Mouse (Mus musculus): ENCODE data around the gene Ddah1. TPM values are rescaled to one million over a fixed set of nuclear protein-coding genes. Genes with fewer than 3 reads are reported as not detected.
A peak's percentile ranks its signal among the peaks of the same experiment; 100 is the strongest.

Gene Ddah1
- polyA plus RNA-seq, 1 experiment from 2014 or later: 40.5 TPM

- 57% methylated on average over 5 of the region's 5 CpGs for WGBS
- Histone ChIP-seq H3K27ac (ENCODE audit: low read length) (0 out of 2 replicates have a peak overlapping the region, but pooled peaks have one; percentile 45), H3K9me3 (ENCODE audit: control insufficient read depth, low read length) (no peaks in the 10 kb centered on the region), H3K27me3 (replicated peaks; ENCODE audit: control insufficient read depth, insufficient read depth, low read length) (no peaks in the 10 kb centered on the region), H3K4me2 (ENCODE audit: low read depth, low read length) (no peak overlapping the region), H3K4me1 (ENCODE audit: control insufficient read depth, insufficient read depth, low read length) (peaks cover 24% of the 10 kb centered on the region), H3K36me3 (ENCODE audit: control insufficient read depth, insufficient read depth, low read length) (no peaks in the 10 kb centered on the region), H3K4me3 (ENCODE audit: low read length) (no peak overlapping the region), H3K9ac (ENCODE audit: low read depth, low read length) (no peak overlapping the region)
- ATAC-seq: peak; percentile 76
These were observed 17.4 kb downstream of the Ddah1 start for GRCm38 (mm10) chr3:145775862-145776261.

- Histone ChIP-seq H3K36me3 (ENCODE audit: control insufficient read depth, insufficient read depth, low read length) (no peaks in the 10 kb centered on the region), H3K4me2 (ENCODE audit: low read depth, low read length) (no peak overlapping the region), H3K4me1 (ENCODE audit: control insufficient read depth, insufficient read depth, low read length) (peaks cover 31% of the 10 kb centered on the region), H3K9ac (ENCODE audit: low read depth, low read length) (no peak overlapping the region), H3K27me3 (replicated peaks; ENCODE audit: control insufficient read depth, insufficient read depth, low read length) (no peaks in the 10 kb centered on the region), H3K9me3 (ENCODE audit: control insufficient read depth, low read length) (no peaks in the 10 kb centered on the region), H3K27ac (ENCODE audit: low read length) (no peak overlapping the region), H3K4me3 (ENCODE audit: low read length) (no peak overlapping the region)
- no peak for ATAC-seq
- 90% methylated on average over 15 of the region's 15 CpGs for WGBS
These were observed 18.5 kb downstream of the Ddah1 start for GRCm38 (mm10) chr3:145777006-145777405.

- ATAC-seq: no peak
- no peaks in the 10 kb centered on the region for H3K9me3 ChIP-seq (ENCODE audit: control insufficient read depth, low read length)
These were observed 20.0 kb downstream of the Ddah1 start for GRCm38 (mm10) chr3:145778406-145778922.

DNA sequence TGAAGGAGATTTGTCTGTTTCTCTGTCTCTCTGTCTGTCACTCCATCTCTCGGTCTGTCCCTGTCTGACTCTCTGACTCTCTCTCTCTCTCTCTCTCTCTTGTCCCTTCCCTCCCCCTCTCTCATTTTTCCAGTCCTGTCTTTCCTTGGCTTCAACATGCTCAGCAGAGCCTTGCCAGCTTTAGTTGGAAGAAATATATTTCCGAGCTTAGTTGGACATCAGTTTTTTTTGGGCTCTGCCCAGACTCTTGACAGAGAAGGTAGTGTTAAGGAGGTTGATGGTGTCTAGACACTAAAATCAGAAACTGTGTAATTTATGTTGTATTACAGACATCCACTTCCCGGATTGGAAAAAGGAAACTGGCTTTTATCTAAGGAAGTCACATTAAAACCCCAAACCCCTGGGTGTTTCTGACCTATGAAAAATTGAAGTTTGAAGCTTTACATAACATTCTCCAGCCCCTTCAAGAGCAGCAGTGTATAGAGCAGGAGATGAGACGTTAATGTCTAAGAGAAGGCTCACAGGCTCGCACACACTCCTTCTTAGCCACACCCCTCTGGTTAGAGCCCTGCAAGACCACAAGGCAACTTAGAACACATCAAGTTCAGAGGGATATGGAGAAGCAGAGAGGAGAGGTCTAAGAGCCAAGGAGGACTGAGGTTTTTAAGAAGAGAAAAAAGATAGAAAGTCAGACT, 21.0 kb downstream of the Ddah1 start:
- no peak overlapping the region for H3K9ac ChIP-seq (ENCODE audit: low read depth, low read length)
- ATAC-seq: no peak
- H3K9me3 ChIP-seq (ENCODE audit: control insufficient read depth, low read length): no peaks in the 10 kb centered on the region
- no peak overlapping the region for H3K4me3 ChIP-seq (ENCODE audit: low read length)
- no peaks in the 10 kb centered on the region for H3K27me3 ChIP-seq (replicated peaks; ENCODE audit: control insufficient read depth, insufficient read depth, low read length)
- H3K27ac ChIP-seq (ENCODE audit: low read length): no peak overlapping the region
- peaks cover 31% of the 10 kb centered on the region for H3K4me1 ChIP-seq (ENCODE audit: control insufficient read depth, insufficient read depth, low read length)
- H3K4me2 ChIP-seq (ENCODE audit: low read depth, low read length): no peak overlapping the region
- 32% methylated on average over 5 of the region's 5 CpGs for WGBS
- no peaks in the 10 kb centered on the region for H3K36me3 ChIP-seq (ENCODE audit: control insufficient read depth, insufficient read depth, low read length)

More at GRCm38 (mm10) chr3:145778406-145778922, 20.0 kb downstream of the Ddah1 start:
- H3K27ac ChIP-seq (ENCODE audit: low read length): no peak overlapping the region
- peaks cover 31% of the 10 kb centered on the region for H3K4me1 ChIP-seq (ENCODE audit: control insufficient read depth, insufficient read depth, low read length)
- 72% methylated on average over 6 of the region's 6 CpGs for WGBS
- H3K27me3 ChIP-seq (replicated peaks; ENCODE audit: control insufficient read depth, insufficient read depth, low read length): no peaks in the 10 kb centered on the region
- H3K36me3 ChIP-seq (ENCODE audit: control insufficient read depth, insufficient read depth, low read length): no peaks in the 10 kb centered on the region
- no peak overlapping the region for H3K4me2 ChIP-seq (ENCODE audit: low read depth, low read length)
- H3K4me3 ChIP-seq (ENCODE audit: low read length): no peak overlapping the region
- no peak overlapping the region for H3K9ac ChIP-seq (ENCODE audit: low read depth, low read length)

GRCm38 (mm10) chr3:145780784-145781442, 22.4 kb downstream of the Ddah1 start:
- peak; percentile 93 for ATAC-seq
- 54% methylated on average over 14 of the region's 14 CpGs for WGBS
- Histone ChIP-seq H3K4me2 (ENCODE audit: low read depth, low read length) (peak overlapping the region; percentile 37), H3K36me3 (ENCODE audit: control insufficient read depth, insufficient read depth, low read length) (no peaks in the 10 kb centered on the region), H3K9ac (ENCODE audit: low read depth, low read length) (0 out of 2 replicates have a peak overlapping the region, but pooled peaks have one; percentile 9), H3K4me1 (ENCODE audit: control insufficient read depth, insufficient read depth, low read length) (peaks cover 27% of the 10 kb centered on the region), H3K9me3 (ENCODE audit: control insufficient read depth, low read length) (no peaks in the 10 kb centered on the region), H3K4me3 (ENCODE audit: low read length) (peak overlapping the region; percentile 9), H3K27ac (ENCODE audit: low read length) (peak overlapping the region; percentile 76), H3K27me3 (replicated peaks; ENCODE audit: control insufficient read depth, insufficient read depth, low read length) (no peaks in the 10 kb centered on the region)

GRCm38 (mm10) chr3:145785244-145785643, 26.8 kb downstream of the Ddah1 start:
- Histone ChIP-seq H3K27ac (ENCODE audit: low read length) (no peak overlapping the region), H3K36me3 (ENCODE audit: control insufficient read depth, insufficient read depth, low read length) (no peaks in the 10 kb centered on the region)
- no peak for ATAC-seq

GRCm38 (mm10) chr3:145787303-145787702, 28.8 kb downstream of the Ddah1 start:
- Histone ChIP-seq H3K9me3 (ENCODE audit: control insufficient read depth, low read length) (no peaks in the 10 kb centered on the region), H3K36me3 (ENCODE audit: control insufficient read depth, insufficient read depth, low read length) (no peaks in the 10 kb centered on the region), H3K4me2 (ENCODE audit: low read depth, low read length) (no peak overlapping the region), H3K4me3 (ENCODE audit: low read length) (no peak overlapping the region), H3K4me1 (ENCODE audit: control insufficient read depth, insufficient read depth, low read length) (0 out of 2 replicates have a peak, but pooled peaks cover 10% of the 10 kb centered on the region), H3K27ac (ENCODE audit: low read length) (no peak overlapping the region), H3K27me3 (replicated peaks; ENCODE audit: control insufficient read depth, insufficient read depth, low read length) (no peaks in the 10 kb centered on the region), H3K9ac (ENCODE audit: low read depth, low read length) (no peak overlapping the region)
- WGBS: 82% methylated on average over 9 of the region's 9 CpGs
- ATAC-seq: no peak

More at GRCm38 (mm10) chr3:145785244-145785643, 26.8 kb downstream of the Ddah1 start:
- Histone ChIP-seq H3K9ac (ENCODE audit: low read depth, low read length) (no peak overlapping the region), H3K4me1 (ENCODE audit: control insufficient read depth, insufficient read depth, low read length) (peaks cover 7% of the 10 kb centered on the region; the same call in 1 of the 2 replicates), H3K9me3 (ENCODE audit: control insufficient read depth, low read length) (no peaks in the 10 kb centered on the region), H3K4me3 (ENCODE audit: low read length) (no peak overlapping the region), H3K4me2 (ENCODE audit: low read depth, low read length) (no peak overlapping the region), H3K27me3 (replicated peaks; ENCODE audit: control insufficient read depth, insufficient read depth, low read length) (no peaks in the 10 kb centered on the region)
- 60% methylated on average over 7 of the region's 7 CpGs for WGBS

- Histone ChIP-seq H3K36me3 (ENCODE audit: control insufficient read depth, insufficient read depth, low read length) (no peaks in the 10 kb centered on the region), H3K27me3 (replicated peaks; ENCODE audit: control insufficient read depth, insufficient read depth, low read length) (no peaks in the 10 kb centered on the region), H3K9me3 (ENCODE audit: control insufficient read depth, low read length) (no peaks in the 10 kb centered on the region; the same call in 1 of the 2 replicates), H3K9ac (ENCODE audit: low read depth, low read length) (no peak overlapping the region), H3K4me2 (ENCODE audit: low read depth, low read length) (no peak overlapping the region), H3K27ac (ENCODE audit: low read length) (no peak overlapping the region), H3K4me1 (ENCODE audit: control insufficient read depth, insufficient read depth, low read length) (0 out of 2 replicates have a peak, but pooled peaks cover 10% of the 10 kb centered on the region), H3K4me3 (ENCODE audit: low read length) (no peak overlapping the region)
- whole genome bisulfite sequencing: 80% methylated on average over 7 of the region's 7 CpGs
- ATAC-seq: no peak
These were observed 30.6 kb downstream of the Ddah1 start for GRCm38 (mm10) chr3:145789114-145789513.

GRCm38 (mm10) chr3:145790233-145790632, 31.8 kb downstream of the Ddah1 start:
- H3K4me1 ChIP-seq (ENCODE audit: control insufficient read depth, insufficient read depth, low read length): 0 out of 2 replicates have a peak, but pooled peaks cover 10% of the 10 kb centered on the region
- H3K4me2 ChIP-seq (ENCODE audit: low read depth, low read length): no peak overlapping the region
- H3K4me3 ChIP-seq (ENCODE audit: low read length): no peak overlapping the region
- H3K36me3 ChIP-seq (ENCODE audit: control insufficient read depth, insufficient read depth, low read length): no peaks in the 10 kb centered on the region
- 50% methylated on average over 3 of the region's 3 CpGs for whole genome bisulfite sequencing
- no peak overlapping the region for H3K27ac ChIP-seq (ENCODE audit: low read length)
- no peaks in the 10 kb centered on the region for H3K27me3 ChIP-seq (replicated peaks; ENCODE audit: control insufficient read depth, insufficient read depth, low read length)
- H3K9ac ChIP-seq (ENCODE audit: low read depth, low read length): no peak overlapping the region
- no peaks in the 10 kb centered on the region; the same call in 1 of the 2 replicates for H3K9me3 ChIP-seq (ENCODE audit: control insufficient read depth, low read length)
- ATAC-seq: 0 out of 2 replicates have a peak, but pooled peaks have one; percentile 9

Measured in intestine, embryonic 16.5 days (tissue).